Mouse (Mus musculus): ENCODE data around the gene Tmem50b. TPM values are rescaled to one million over a fixed set of nuclear protein-coding genes. Genes with fewer than 3 reads are reported as not detected.

Tmem50b gene
- polyA plus RNA-seq, 1 experiment from 2014 or later, result 85.6 TPM

DNA sequence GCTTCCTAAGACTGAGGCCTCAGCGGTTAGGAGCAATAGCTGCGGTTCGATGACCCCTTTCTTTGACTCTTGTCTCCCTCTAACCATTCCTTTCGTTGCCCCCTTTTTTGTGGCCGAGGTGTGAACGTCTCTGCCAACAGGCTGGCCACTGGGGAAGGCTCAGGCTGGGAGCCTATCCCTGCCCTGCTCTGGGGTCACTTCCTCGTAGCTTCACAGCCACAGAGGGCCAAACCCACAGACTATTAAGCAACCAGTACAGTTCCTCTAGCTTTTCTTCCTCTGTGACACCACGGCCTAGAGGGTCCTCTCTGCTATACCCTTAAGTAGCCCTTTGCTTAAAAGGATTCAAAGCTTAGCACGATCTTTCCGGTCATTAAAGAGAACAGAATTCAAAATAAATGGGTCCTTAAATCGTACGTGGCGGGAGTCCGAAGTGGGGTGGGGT, 51.2 kb downstream of the Tmem50b start:
- H3K27ac ChIP-seq (replicated peaks), result 0 out of 2 replicates have a peak overlapping the region, but pooled peaks have one; percentile 59
- H3K9me3 ChIP-seq, result no peaks in the 10 kb centered on the region
- peak overlapping the region; percentile 70 for H3K4me2 ChIP-seq
- 10% methylated on average over 14 of the region's 14 CpGs for WGBS
- peak overlapping the region; percentile 86 for H3K4me3 ChIP-seq
- no peaks in the 10 kb centered on the region for H3K36me3 ChIP-seq
- H3K27me3 ChIP-seq, result no peaks in the 10 kb centered on the region
- ATAC-seq (ENCODE audit: low read depth), result peak; percentile 47
- peak overlapping the region; percentile 96 for H3K9ac ChIP-seq
- peaks cover 34% of the 10 kb centered on the region for H3K4me1 ChIP-seq (replicated peaks)

DNA sequence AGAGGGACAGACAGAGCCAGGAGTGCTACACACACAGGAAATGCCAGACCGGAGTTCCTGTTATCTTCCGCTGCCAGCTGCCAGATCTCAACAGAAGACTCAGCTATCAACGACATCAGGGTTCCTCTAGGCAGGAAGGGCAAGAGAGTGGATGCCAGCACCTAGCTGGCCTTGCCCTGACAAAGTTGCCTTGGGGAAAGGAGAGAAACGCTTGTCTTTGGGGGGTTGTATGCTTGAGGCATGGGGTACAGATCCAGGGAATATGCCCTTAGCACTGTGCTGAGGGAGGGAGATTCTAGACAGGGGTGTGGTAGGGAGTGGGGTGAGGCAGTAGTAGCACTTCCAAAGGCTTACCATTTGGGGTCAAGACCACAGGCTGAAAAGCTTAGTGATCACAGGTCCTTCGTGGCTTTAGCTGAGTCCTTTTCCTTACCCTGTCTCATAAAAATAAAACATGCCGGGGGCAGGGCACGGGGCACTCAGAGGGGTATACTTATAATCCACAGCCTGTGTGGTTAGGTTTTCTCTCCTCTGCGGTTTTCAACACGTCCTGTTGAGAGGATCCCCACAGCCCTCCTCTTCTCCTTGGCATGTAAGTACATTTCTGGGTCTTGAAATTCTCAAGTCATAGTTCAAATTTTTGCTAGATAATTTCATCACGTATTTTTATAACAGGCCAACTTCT, 51.9 kb downstream of the Tmem50b start:
- H3K9ac ChIP-seq, result no peak overlapping the region
- H3K27ac ChIP-seq (replicated peaks), result no peak overlapping the region
- H3K4me1 ChIP-seq (replicated peaks), result peaks cover 35% of the 10 kb centered on the region
- H3K4me3 ChIP-seq, result no peak overlapping the region
- ATAC-seq (ENCODE audit: low read depth), result no peak
- H3K4me2 ChIP-seq, result no peak overlapping the region
- H3K36me3 ChIP-seq, result no peaks in the 10 kb centered on the region
- H3K9me3 ChIP-seq, result no peaks in the 10 kb centered on the region
- WGBS, result 72% methylated on average over 10 of the region's 10 CpGs
- H3K27me3 ChIP-seq, result no peaks in the 10 kb centered on the region

DNA sequence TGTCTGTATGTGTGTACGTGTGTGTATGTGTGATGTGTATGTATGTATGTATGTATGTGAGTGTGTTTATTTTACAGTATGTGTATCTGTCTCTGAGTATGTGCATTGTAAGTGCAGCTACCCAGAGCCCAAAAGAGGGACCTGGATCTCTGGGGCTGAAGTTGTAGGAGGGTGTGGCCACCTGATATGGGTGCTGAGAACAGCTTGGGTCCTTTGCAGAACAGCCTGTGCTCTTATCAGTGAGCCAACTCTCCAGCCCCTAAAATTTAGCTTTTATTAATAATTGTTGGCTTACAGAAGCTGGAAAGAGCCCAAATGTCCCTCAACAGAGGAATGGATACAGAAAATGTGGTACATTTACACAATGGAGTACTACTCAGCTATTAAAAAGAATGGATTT, 54.0 kb downstream of the Tmem50b start:
- peaks cover 21% of the 10 kb centered on the region for H3K4me1 ChIP-seq (replicated peaks)
- H3K9me3 ChIP-seq, result no peaks in the 10 kb centered on the region
- H3K27me3 ChIP-seq, result no peaks in the 10 kb centered on the region
- no peak overlapping the region for H3K4me3 ChIP-seq
- no peak overlapping the region for H3K4me2 ChIP-seq
- 98% methylated on average over 1 of the region's 1 CpGs for WGBS
- no peak for ATAC-seq (ENCODE audit: low read depth)
- no peaks in the 10 kb centered on the region for H3K36me3 ChIP-seq
- H3K27ac ChIP-seq (replicated peaks), result no peak overlapping the region
- no peak overlapping the region for H3K9ac ChIP-seq

DNA sequence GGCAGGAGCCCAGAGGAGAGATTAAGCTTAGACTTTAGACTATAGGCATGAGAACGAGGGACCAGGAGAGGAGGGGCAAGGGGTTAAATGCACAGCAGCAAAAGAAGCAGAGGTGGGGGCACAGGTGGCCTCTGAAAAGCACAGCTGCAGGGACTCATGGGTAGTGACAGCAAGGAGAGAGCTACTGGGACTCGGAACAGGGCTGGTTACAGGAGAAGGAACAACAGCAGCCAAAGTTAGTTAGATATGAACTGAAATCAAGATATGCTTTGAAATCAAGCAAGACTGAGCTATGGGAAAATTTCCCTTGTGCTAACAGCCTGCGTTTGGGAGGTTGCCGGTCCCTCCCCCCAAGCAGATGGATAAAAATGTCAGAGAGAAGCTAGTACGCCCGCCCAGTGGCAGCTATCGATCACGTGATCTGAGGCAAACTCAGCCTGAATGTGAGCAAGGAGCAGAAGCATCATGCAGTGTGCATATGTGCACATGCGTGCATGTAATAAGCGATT, 56.0 kb downstream of the Tmem50b start:
- H3K36me3 ChIP-seq, result no peaks in the 10 kb centered on the region
- no peak for ATAC-seq (ENCODE audit: low read depth)
- H3K4me3 ChIP-seq, result no peak overlapping the region
- H3K9me3 ChIP-seq, result no peaks in the 10 kb centered on the region
- H3K27me3 ChIP-seq, result no peaks in the 10 kb centered on the region
- 50% methylated on average over 10 of the region's 10 CpGs for whole genome bisulfite sequencing
- H3K4me2 ChIP-seq, result peak overlapping the region; percentile 30
- H3K4me1 ChIP-seq (replicated peaks), result peaks cover 8% of the 10 kb centered on the region; the same call in 1 of the 2 replicates
- H3K27ac ChIP-seq (replicated peaks), result no peak overlapping the region
- H3K9ac ChIP-seq, result no peak overlapping the region

- 73% methylated on average over 9 of the region's 9 CpGs for WGBS
- no peak overlapping the region for H3K9ac ChIP-seq
- ATAC-seq (ENCODE audit: low read depth), result no peak
- no peak overlapping the region; the same call in 1 of the 2 replicates for H3K27ac ChIP-seq (replicated peaks)
- H3K4me2 ChIP-seq, result no peak overlapping the region
- peaks cover 5% of the 10 kb centered on the region; the same call in 1 of the 2 replicates for H3K4me1 ChIP-seq (replicated peaks)
- H3K36me3 ChIP-seq, result no peaks in the 10 kb centered on the region
- no peaks in the 10 kb centered on the region for H3K27me3 ChIP-seq
- H3K4me3 ChIP-seq, result no peak overlapping the region
- H3K9me3 ChIP-seq, result no peaks in the 10 kb centered on the region
Measured at GRCm38 (mm10) chr16:91538513-91538912, 59.1 kb downstream of the Tmem50b start.

- Histone ChIP-seq H3K9me3 (no peaks in the 10 kb centered on the region), H3K27me3 (no peaks in the 10 kb centered on the region), H3K27ac (replicated peaks) (no peak overlapping the region; the same call in 1 of the 2 replicates), H3K36me3 (no peaks in the 10 kb centered on the region), H3K9ac (no peak overlapping the region), H3K4me3 (no peak overlapping the region), H3K4me1 (replicated peaks) (peaks cover 5% of the 10 kb centered on the region; the same call in 1 of the 2 replicates), H3K4me2 (no peak overlapping the region)
- ATAC-seq (ENCODE audit: low read depth), result no peak
- 77% methylated on average over 6 of the region's 6 CpGs for WGBS
Measured at GRCm38 (mm10) chr16:91538051-91538450, 59.5 kb downstream of the Tmem50b start.

GRCm38 (mm10) chr16:91537065-91537464, 60.5 kb downstream of the Tmem50b start:
- H3K27me3 ChIP-seq, result no peaks in the 10 kb centered on the region
- no peaks in the 10 kb centered on the region for H3K36me3 ChIP-seq
- 77% methylated on average over 3 of the region's 3 CpGs for WGBS
- H3K4me2 ChIP-seq, result no peak overlapping the region
- H3K4me1 ChIP-seq (replicated peaks), result peaks cover 5% of the 10 kb centered on the region; the same call in 1 of the 2 replicates
- no peak overlapping the region for H3K27ac ChIP-seq (replicated peaks)
- no peak for ATAC-seq (ENCODE audit: low read depth)
- no peaks in the 10 kb centered on the region for H3K9me3 ChIP-seq
- H3K9ac ChIP-seq, result no peak overlapping the region
- H3K4me3 ChIP-seq, result no peak overlapping the region

DNA sequence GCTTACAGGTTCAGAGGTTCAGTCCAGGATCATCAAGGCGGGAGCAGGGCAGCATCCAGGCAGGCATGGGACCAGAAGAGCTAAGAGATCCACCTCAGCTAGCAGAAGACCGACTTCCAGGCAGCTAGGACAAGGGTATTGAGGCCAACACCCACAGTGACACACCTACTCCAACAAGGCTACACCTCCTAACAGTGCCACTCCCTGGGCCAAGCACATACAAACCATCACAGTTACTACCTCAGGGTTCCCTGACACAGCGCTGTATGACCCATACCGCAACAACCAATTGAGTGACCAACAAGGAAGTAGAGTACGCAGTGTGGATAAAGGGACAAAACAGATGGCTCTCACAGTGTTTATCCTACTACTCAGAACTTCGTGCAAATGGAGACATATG, 61.2 kb downstream of the Tmem50b start:
- peaks cover under 1% of the 10 kb centered on the region; the same call in 1 of the 2 replicates for H3K4me1 ChIP-seq (replicated peaks)
- no peak overlapping the region for H3K9ac ChIP-seq
- no peak overlapping the region for H3K4me3 ChIP-seq
- no peaks in the 10 kb centered on the region for H3K36me3 ChIP-seq
- no peak overlapping the region for H3K27ac ChIP-seq (replicated peaks)
- no peak overlapping the region for H3K4me2 ChIP-seq
- ATAC-seq (ENCODE audit: low read depth), result no peak
- 94% methylated on average over 6 of the region's 6 CpGs for WGBS
- H3K27me3 ChIP-seq, result no peaks in the 10 kb centered on the region
- H3K9me3 ChIP-seq, result no peaks in the 10 kb centered on the region

GRCm38 (mm10) chr16:91534888-91535287, 62.7 kb downstream of the Tmem50b start:
- ATAC-seq (ENCODE audit: low read depth), result no peak
- WGBS, result 84% methylated on average over 6 of the region's 6 CpGs
- no peaks in the 10 kb centered on the region for H3K4me1 ChIP-seq (replicated peaks)
- H3K9me3 ChIP-seq, result no peaks in the 10 kb centered on the region
- no peak overlapping the region for H3K9ac ChIP-seq
- H3K4me3 ChIP-seq, result no peak overlapping the region
- H3K27ac ChIP-seq (replicated peaks), result no peak overlapping the region
- H3K27me3 ChIP-seq, result no peaks in the 10 kb centered on the region
- H3K36me3 ChIP-seq, result no peaks in the 10 kb centered on the region
- no peak overlapping the region for H3K4me2 ChIP-seq

- Histone ChIP-seq H3K4me1 (replicated peaks) (no peaks in the 10 kb centered on the region), H3K27ac (replicated peaks) (no peak overlapping the region), H3K4me3 (no peak overlapping the region), H3K9me3 (no peaks in the 10 kb centered on the region), H3K27me3 (no peaks in the 10 kb centered on the region), H3K36me3 (no peaks in the 10 kb centered on the region), H3K4me2 (no peak overlapping the region), H3K9ac (no peak overlapping the region)
- ATAC-seq (ENCODE audit: low read depth), result peak; percentile 50; the same call in 1 of the 2 replicates
- WGBS, result 50% methylated on average over 13 of the region's 13 CpGs
Measured at GRCm38 (mm10) chr16:91534477-91534876, 63.1 kb downstream of the Tmem50b start.

- WGBS, result 73% methylated on average over 23 of the region's 23 CpGs
- no peaks in the 10 kb centered on the region for H3K36me3 ChIP-seq
Measured at GRCm38 (mm10) chr16:91533097-91534001, 64.3 kb downstream of the Tmem50b start.

GRCm38 (mm10) chr16:91532429-91532828, 65.2 kb downstream of the Tmem50b start:
- no peak for ATAC-seq (ENCODE audit: low read depth)

More at GRCm38 (mm10) chr16:91533097-91534001, 64.3 kb downstream of the Tmem50b start:
- Histone ChIP-seq H3K4me3 (no peak overlapping the region), H3K27me3 (no peaks in the 10 kb centered on the region), H3K27ac (replicated peaks) (no peak overlapping the region), H3K4me2 (no peak overlapping the region), H3K9me3 (no peaks in the 10 kb centered on the region), H3K4me1 (replicated peaks) (no peaks in the 10 kb centered on the region), H3K9ac (no peak overlapping the region)
- no peak for ATAC-seq (ENCODE audit: low read depth)

More at GRCm38 (mm10) chr16:91532429-91532828, 65.2 kb downstream of the Tmem50b start:
- no peaks in the 10 kb centered on the region for H3K27me3 ChIP-seq
- no peaks in the 10 kb centered on the region for H3K4me1 ChIP-seq (replicated peaks)
- H3K4me3 ChIP-seq, result no peak overlapping the region
- no peak overlapping the region for H3K9ac ChIP-seq
- WGBS, result 17% methylated on average over 2 of the region's 2 CpGs
- no peaks in the 10 kb centered on the region for H3K36me3 ChIP-seq
- H3K27ac ChIP-seq (replicated peaks), result no peak overlapping the region
- H3K9me3 ChIP-seq, result no peaks in the 10 kb centered on the region
- H3K4me2 ChIP-seq, result no peak overlapping the region
